24 mouse cellular contexts compared by ENCODE assay signal in the genomic region with DNA sequence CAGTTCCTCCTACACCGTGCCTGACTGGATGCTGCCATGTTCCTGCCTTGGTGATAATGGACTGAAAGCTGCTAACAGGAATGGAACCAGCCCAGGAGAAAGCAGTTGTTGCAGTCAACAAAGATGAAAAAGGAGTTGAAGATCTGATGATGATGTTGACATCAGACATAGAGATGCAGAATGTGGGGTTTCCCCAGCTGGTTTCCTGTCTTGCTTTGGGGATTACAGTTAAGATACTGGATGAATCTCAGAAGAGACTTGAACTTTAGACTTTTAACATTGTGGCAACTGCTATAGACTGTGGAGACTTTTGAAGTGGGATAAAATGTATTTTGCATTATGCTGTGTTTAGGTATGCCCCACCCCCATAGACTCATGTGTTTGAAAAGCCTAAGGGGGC.
"Had no signal": no experiment of that assay in that cellular context is flagged by ENCODE, and none has a peak within 500 bp of the region (broad histone marks: within the 10 kb centered on the region; RNA-seq: fewer than 3 reads in every experiment).

No protein-coding gene starts in this region.

- H3K4me3 ChIP-seq: heart, adult 2 months; heart, embryonic 13.5 days; heart, embryonic 15.5 days; hindbrain, embryonic 13.5 days; hindbrain, embryonic 15.5 days; layer of hippocampus, adult 2 months; limb, embryonic 13.5 days; limb, embryonic 15.5 days; liver, embryonic 12.5 days had no signal

- DNase-seq: gastrocnemius, postnatal 14 days; gastrocnemius, postnatal 36 days; heart, adult 11 months; heart, adult 2 months; heart, postnatal 14 days; heart, postnatal 36 days; kidney, adult 11 months; kidney, adult 8-10 months; kidney, postnatal 10 days; kidney, postnatal 25 days; kidney, postnatal 4 days; left cerebral cortex, postnatal 4 days had no signal

- H3K9me3 ChIP-seq: heart, embryonic 13.5 days; heart, embryonic 15.5 days; hindbrain, embryonic 13.5 days; hindbrain, embryonic 15.5 days; limb, embryonic 13.5 days; limb, embryonic 15.5 days; liver, embryonic 12.5 days had no signal

- H3K4me1 ChIP-seq: heart, embryonic 13.5 days; heart, embryonic 15.5 days; hindbrain, embryonic 13.5 days; hindbrain, embryonic 15.5 days; limb, embryonic 13.5 days; limb, embryonic 15.5 days; liver, embryonic 12.5 days had no signal

- ATAC-seq: hindbrain, postnatal 0 days; intestine, embryonic 16.5 days; liver, embryonic 12.5 days had no signal

- H3K4me2 ChIP-seq: heart, embryonic 11.5 days; heart, embryonic 13.5 days; heart, embryonic 15.5 days; hindbrain, embryonic 13.5 days; hindbrain, embryonic 15.5 days; limb, embryonic 13.5 days; limb, embryonic 15.5 days; liver, embryonic 12.5 days had no signal

- H3K27ac ChIP-seq: heart, adult 2 months; heart, embryonic 13.5 days; heart, embryonic 15.5 days; hindbrain, embryonic 13.5 days; hindbrain, embryonic 15.5 days; hindbrain, postnatal 0 days; layer of hippocampus, adult 2 months; limb, embryonic 13.5 days; limb, embryonic 15.5 days; liver, embryonic 12.5 days; liver, embryonic 14.5 days had no signal

- H3K27me3 ChIP-seq: heart, embryonic 13.5 days; heart, embryonic 15.5 days; hindbrain, embryonic 13.5 days; hindbrain, embryonic 15.5 days; limb, embryonic 13.5 days; limb, embryonic 15.5 days; liver, embryonic 12.5 days had no signal

- H3K9ac ChIP-seq: heart, embryonic 13.5 days; heart, embryonic 15.5 days; hindbrain, embryonic 13.5 days; hindbrain, embryonic 15.5 days; limb, embryonic 13.5 days; limb, embryonic 15.5 days; liver, embryonic 12.5 days; liver, embryonic 14.5 days had no signal
